ENCODE assay signal across 15 mouse cellular contexts in genomic region chr10:111163025-111163424, GRCm38 (mm10). TPM values are rescaled to one million over a fixed set of nuclear protein-coding genes. Genes with fewer than 3 reads are reported as not detected.
DNase-seq lines count a peak whose midpoint lies in the region; ATAC-seq and TF ChIP-seq lines count a peak whose summit lies in the region.
"Had no signal": no experiment of that assay in that cellular context is flagged by ENCODE, and none has a peak within 500 bp of the region (broad histone marks: within the 10 kb centered on the region; RNA-seq: fewer than 3 reads in every experiment).

No protein-coding gene starts in this region.

- no peak for TF ChIP-seq RAD21 in MEL (IDR thresholded peaks at IDR 0.05; ENCODE audit: low read depth, low read length)

- TF ChIP-seq EP300 in MEL (IDR thresholded peaks at IDR 0.05; ENCODE audit: low read depth in 1 of 2, low read length in 2 of 2), result peak; percentile 53 to 59; a peak in 2 of 4 replicates

- no peak overlapping the region for H3K4me3 ChIP-seq in heart, embryonic 15.5 days
- no peak overlapping the region for H3K4me3 ChIP-seq in lung, embryonic 15.5 days
- H3K4me3 ChIP-seq in MEL (ENCODE audit: control insufficient read depth in 1 of 2, insufficient read depth in 1 of 2, low read depth in 2 of 2, low read length in 2 of 2) (peak overlapping the region; percentile 46 to 59), macrophage (ENCODE audit: inconsistent target) (no peak overlapping the region)
- H3K4me3 ChIP-seq: embryonic facial prominence, embryonic 12.5 days; forebrain, embryonic 15.5 days had no signal

- no peaks in the 10 kb centered on the region for H3K9me3 ChIP-seq in heart, embryonic 15.5 days (replicated peaks)
- no peaks in the 10 kb centered on the region for H3K9me3 ChIP-seq in lung, embryonic 15.5 days
- H3K9me3 ChIP-seq in MEL (replicated peaks; ENCODE audit: insufficient read depth, low read length), result no peaks in the 10 kb centered on the region
- H3K9me3 ChIP-seq: embryonic facial prominence, embryonic 12.5 days; forebrain, embryonic 15.5 days had no signal

- peak overlapping the region; percentile 96 for H3K27ac ChIP-seq in heart, embryonic 15.5 days
- H3K27ac ChIP-seq in lung, embryonic 15.5 days, result peak overlapping the region; percentile 90; the same call in 1 of the 2 replicates
- H3K27ac ChIP-seq in MEL (ENCODE audit: control insufficient read depth, low read depth, low read length), result peak overlapping the region; percentile 83
- peak overlapping the region; percentile 95 for H3K27ac ChIP-seq in macrophage
- H3K27ac ChIP-seq: embryonic facial prominence, embryonic 12.5 days had no signal

- intact Hi-C loops in heart, postnatal 14 days (cut with DNase I), result loop anchor here (5.0 to 10.0 kb wide), 2 partner anchors 151 to 312 kb away; partner anchors contain the start of genes Nap1l1 and Zdhhc17

- no peak for ATAC-seq in heart, embryonic 15.5 days (replicated peaks; ENCODE audit: insufficient number of reproducible peaks, insufficient read depth, low FRiP score, low read depth)
- no peak for ATAC-seq in lung, embryonic 15.5 days (ENCODE audit: borderline replicate concordance, extremely low read depth, low FRiP score, low TSS enrichment)
- ATAC-seq in CD4-positive, CD25-positive, alpha-beta regulatory T cell, adult 4 months, result no peak
- ATAC-seq: forebrain, embryonic 15.5 days; hindbrain, embryonic 16.5 days; midbrain, embryonic 16.5 days had no signal

- no peak for TF ChIP-seq CTCF in MEL (IDR thresholded peaks at IDR 0.05 in 2 of 3, conservative IDR thresholded peaks at IDR 0.05 in 1 of 3; ENCODE audit: control insufficient read depth in 1 of 3, insufficient read depth in 1 of 3, low read depth in 2 of 3, low read length in 3 of 3, poor library complexity in 1 of 3, severe bottlenecking in 1 of 3)

- no peaks in the 10 kb centered on the region for H3K27me3 ChIP-seq in heart, embryonic 15.5 days
- H3K27me3 ChIP-seq in lung, embryonic 15.5 days, result no peaks in the 10 kb centered on the region
- no peaks in the 10 kb centered on the region for H3K27me3 ChIP-seq in MEL (ENCODE audit: control insufficient read depth in 1 of 2, insufficient read depth in 2 of 2, low read length in 2 of 2)
- H3K27me3 ChIP-seq: embryonic facial prominence, embryonic 12.5 days; forebrain, embryonic 15.5 days had no signal

- no peak overlapping the region for H3K4me2 ChIP-seq in heart, embryonic 15.5 days
- H3K4me2 ChIP-seq in lung, embryonic 15.5 days, result no peak overlapping the region
- H3K4me2 ChIP-seq: embryonic facial prominence, embryonic 12.5 days had no signal

- H3K79me2 ChIP-seq in MEL (ENCODE audit: control insufficient read depth, insufficient read depth, low read length, poor library complexity) (peaks cover 29% of the 10 kb centered on the region), macrophage (ENCODE audit: inconsistent target) (peaks cover 59% of the 10 kb centered on the region)

- no peak for DNase-seq in heart, postnatal 14 days
- no peak for DNase-seq in lung, postnatal 36 days
- DNase-seq in MEL (ENCODE audit: low read depth, low spot score), result peak; percentile 77
- DNase-seq: adrenal gland, postnatal 14 days; cerebellum, adult 8-10 months; kidney, adult 11 months; thymus, adult 18-20 months had no signal

- TF ChIP-seq POLR2A in MEL (IDR thresholded peaks at IDR 0.05; ENCODE audit: control insufficient read depth in 1 of 2, insufficient read depth in 1 of 2, low read depth in 1 of 2, low read length in 2 of 2, poor library complexity in 1 of 2), result no peak

- H3K9ac ChIP-seq in heart, embryonic 15.5 days, result no peak overlapping the region
- H3K9ac ChIP-seq in lung, embryonic 15.5 days, result no peak overlapping the region
- peak overlapping the region; percentile 82 for H3K9ac ChIP-seq in MEL (ENCODE audit: control insufficient read depth, low read depth, low read length, poor library complexity, severe bottlenecking)
- H3K9ac ChIP-seq: embryonic facial prominence, embryonic 12.5 days; forebrain, embryonic 15.5 days had no signal

- H3K36me3 ChIP-seq in heart, embryonic 15.5 days, result no peaks in the 10 kb centered on the region
- no peaks in the 10 kb centered on the region for H3K36me3 ChIP-seq in lung, embryonic 15.5 days
- H3K36me3 ChIP-seq in MEL (ENCODE audit: control insufficient read depth in 1 of 2, insufficient read depth in 2 of 2, low read length in 2 of 2) (peaks cover 0 to 24% of the 10 kb centered on the region in 2 experiments; a peak in 3 of 4 replicates), macrophage (ENCODE audit: inconsistent target) (no peaks in the 10 kb centered on the region)
- H3K36me3 ChIP-seq: embryonic facial prominence, embryonic 12.5 days; forebrain, embryonic 15.5 days had no signal

- 42% methylated on average over 3 of the region's 3 CpGs for WGBS in heart, embryonic 15.5 days
- WGBS in lung, embryonic 15.5 days, result 59% methylated on average over 3 of the region's 3 CpGs
- WGBS in macrophage (ENCODE audit: missing documents), result 49% methylated on average over 3 of the region's 3 CpGs

- H3K4me1 ChIP-seq in heart, embryonic 15.5 days (replicated peaks), result peaks cover 16% of the 10 kb centered on the region
- peaks cover 14% of the 10 kb centered on the region for H3K4me1 ChIP-seq in lung, embryonic 15.5 days
- peaks cover 12 to 19% of the 10 kb centered on the region in 2 experiments for H3K4me1 ChIP-seq in MEL (ENCODE audit: control insufficient read depth in 1 of 2, insufficient read depth in 2 of 2, low read length in 2 of 2)

TF ChIP-seq in MEL, 35 proteins besides CTCF, POLR2A, EP300 and RAD21 (continues in another document):
- TF ChIP-seq POLR2AphosphoS5 (IDR thresholded peaks at IDR 0.05; ENCODE audit: borderline replicate concordance, low read depth, low read length) (no peak), ZKSCAN1 (IDR thresholded peaks at IDR 0.05; ENCODE audit: low read depth, low read length) (peak; percentile 22; the same call in 1 of the 2 replicates), TBP (IDR thresholded peaks at IDR 0.05; ENCODE audit: low read depth, low read length) (no peak), MYC (IDR thresholded peaks at IDR 0.05; ENCODE audit: low read depth, low read length) (no peak), ELF1 (IDR thresholded peaks at IDR 0.05; ENCODE audit: low read depth, low read length) (no peak), TAL1 (IDR thresholded peaks at IDR 0.05; ENCODE audit: low read length) (no peak), HCFC1 (IDR thresholded peaks at IDR 0.05; ENCODE audit: low read depth, low read length) (no peak), USF1 (IDR thresholded peaks at IDR 0.05; ENCODE audit: low read depth, low read length) (0 out of 2 replicates have a peak, but pooled peaks have one; percentile 4), CHD2 (IDR thresholded peaks at IDR 0.05; ENCODE audit: low read length) (no peak), MXI1 (IDR thresholded peaks at IDR 0.05; ENCODE audit: low read depth, low read length) (peak; percentile 87), E2F4 (IDR thresholded peaks at IDR 0.05; ENCODE audit: borderline replicate concordance, low read depth, low read length) (no peak), SIN3A (IDR thresholded peaks at IDR 0.05; ENCODE audit: low read length) (peak; percentile 23; the same call in 1 of the 2 replicates), NRF1 (IDR thresholded peaks at IDR 0.05; ENCODE audit: insufficient read depth, low read depth, low read length, poor library complexity, severe bottlenecking) (no peak), TCF12 (IDR thresholded peaks at IDR 0.05; ENCODE audit: low read depth, low read length) (no peak), KAT2A (conservative IDR thresholded peaks at IDR 0.05; ENCODE audit: low read depth, low read length) (no peak), ZNF384 (IDR thresholded peaks at IDR 0.05; ENCODE audit: low read depth, low read length) (peak; percentile 77), SMC3 (IDR thresholded peaks at IDR 0.05; ENCODE audit: low read depth, low read length) (no peak), CHD1 (IDR thresholded peaks at IDR 0.05; ENCODE audit: low read depth, low read length) (0 out of 2 replicates have a peak, but pooled peaks have one; percentile 21), USF2 (IDR thresholded peaks at IDR 0.05; ENCODE audit: borderline replicate concordance in 1 of 2, insufficient read depth in 1 of 2, low read depth in 1 of 2, low read length in 2 of 2) (no peak), MAFK (IDR thresholded peaks at IDR 0.05; ENCODE audit: borderline replicate concordance, low read depth, low read length) (no peak), GABPA (IDR thresholded peaks at IDR 0.05; ENCODE audit: low read depth, low read length) (no peak), JUND (IDR thresholded peaks at IDR 0.05; ENCODE audit: low read depth, low read length) (no peak), MEF2A (IDR thresholded peaks at IDR 0.05; ENCODE audit: extremely low read depth, insufficient replicate concordance, low read depth, low read length, poor library complexity, severe bottlenecking) (no peak), ZMIZ1 (IDR thresholded peaks at IDR 0.05; ENCODE audit: low read depth, low read length) (no peak), RCOR1 (IDR thresholded peaks at IDR 0.05; ENCODE audit: low read depth, low read length) (no peak), UBTF (IDR thresholded peaks at IDR 0.05; ENCODE audit: borderline replicate concordance, insufficient read depth, low read depth, low read length) (no peak), POLR2AphosphoS2 (IDR thresholded peaks at IDR 0.05; ENCODE audit: low read length) (no peak), MYB (IDR thresholded peaks at IDR 0.05; ENCODE audit: low read depth, low read length) (no peak), GATA1 (IDR thresholded peaks at IDR 0.05; ENCODE audit: low read depth, low read length) (peak; percentile 81), ZC3H11A (IDR thresholded peaks at IDR 0.05; ENCODE audit: low read depth, low read length) (no peak)

RNA-seq across cellular contexts. Expression of gene Osbpl8, which starts 1.5 kb away (rescaled TPM):
- polyA plus RNA-seq in heart, embryonic 15.5 days (2015; fragmentation: Nextera tagmentation; extraction: Ambion mirVana), result 26.9 and 32.8 TPM in 2 replicates
- 10 to 100 TPM; 68.2 to 78.9 TPM for total RNA-seq in heart, postnatal 14 days (2021)
- polyA plus RNA-seq in lung, embryonic 15.5 days (2015; fragmentation: Nextera tagmentation; extraction: Ambion mirVana), result 9.5 and 10.5 TPM in 2 replicates
- total RNA-seq in MEL (2012; rRNA removed), result 44.8 and 65.7 TPM in 2 replicates
- polyA plus RNA-seq in MEL (2012; ENCODE audit: insufficient read depth in 1 of 2, insufficient read length in 2 of 2, low read depth in 1 of 2, low replicate concordance in 2 of 2, missing spikeins in 1 of 2) (10 to 100 TPM; 26.2 to 33.4 TPM), macrophage (2018) (244 to 329 TPM (median 315 TPM) in 3 replicates)
- total RNA-seq in macrophage (2018; cell fraction: chromatin; rRNA removed), result 1,000 to 10,000 TPM in 13 of 26 experiments, 100 to 1,000 TPM in 13; 377 to 2,472 (median 952) TPM
- 100 to 1,000 TPM; 337 to 883 (median 545) TPM for total RNA-seq in macrophage (2018; cell fraction: cytosol; rRNA removed)
- 1,000 to 10,000 TPM in 9 of 26 experiments, 100 to 1,000 TPM in 17; 456 to 1,463 (median 788) TPM for total RNA-seq in macrophage (2018; cell fraction: nucleus; rRNA removed)
- polyA plus RNA-seq in CD4-positive, CD25-positive, alpha-beta regulatory T cell, adult 4 months (2017; shearing (Covaris generic)), result 10 to 100 TPM; 12.9 to 13.2 TPM

Comparison
In these comparisons a context has a peak if more than half of its experiments do, and no peak if none do; other contexts are left out.
1. H3K4me3 ChIP-seq: peak in MEL (2 of 2); none in heart, embryonic 15.5 days (single experiment), lung, embryonic 15.5 days (single experiment) and macrophage (single experiment).
2. Peak in every context shown above with its lines, with median percentiles within 50 percentile points of each other: H3K27ac ChIP-seq.